Mouse (Mus musculus) embryonic fibroblast, embryonic 13.5 days (primary cell): ENCODE results near the gene Gtpbp6.

Experiments
- CTCF ChIP-seq: IDR thresholded peaks from 2 replicates; pipeline ENCODE4 v1.5.1; 2011; ENCODE audit warnings: mild to moderate bottlenecking, control low read depth, low read length, moderate library complexity, borderline replicate concordance; ENCODE audit not compliant: insufficient read depth
- POLR2A ChIP-seq: IDR thresholded peaks from 2 replicates; pipeline ENCODE4 v1.6.1; 2011; ENCODE audit warnings: low read depth, mild to moderate bottlenecking, control low read depth, low read length, moderate library complexity

- no peak for TF ChIP-seq POLR2A
- TF ChIP-seq CTCF = no peak
These were observed 32.4 kb upstream of the Gtpbp6 start for GRCm38 (mm10) chr5:110140424-110140823.
